Mouse (Mus musculus): ENCODE measurements around the gene Mvb12b.

GRCm38 (mm10) chr2:33931161-33931560 lies 43.4 kb upstream of the Mvb12b start:
- TF ChIP-seq TAL1 (IDR thresholded peaks at IDR 0.05; ENCODE audit: low read length) (no peak), GATA1 (IDR thresholded peaks at IDR 0.05; ENCODE audit: low read length) (no peak)
